Mouse (Mus musculus) forebrain, embryonic 16.5 days (tissue): ENCODE data around the gene Ifnz. TPM values are rescaled to one million over a fixed set of nuclear protein-coding genes. Genes with fewer than 3 reads are reported as not detected.
"Not testable (repeated sequence)": the region's sequence is repeated elsewhere in the genome, so short reads cannot be mapped to it uniquely, and the experiment has no call there.

Source experiments
- ATAC-seq: fragments of 200-750 bp; cut with Nextera tagmentation; 2 replicates; pipeline ENCODE4 v1.8.0; 2017; ENCODE audit warnings: mild to moderate bottlenecking, moderate library complexity
- H3K27ac ChIP-seq: fragments of 300-500 bp; sonication (generic); 2 replicates; pipeline ENCODE4 v1.5.1; 2014; ENCODE audit warnings: low read length, control low read depth
- H3K27me3 ChIP-seq: fragments of 300-500 bp; sonication (generic); replicated peaks from 2 replicates; pipeline ENCODE4 v1.6.1; 2014; ENCODE audit warnings: low read length; ENCODE audit not compliant: control insufficient read depth, insufficient read depth
- H3K36me3 ChIP-seq: fragments of 300-500 bp; sonication (generic); 2 replicates; pipeline ENCODE4 v1.6.1; 2014; ENCODE audit not compliant: control insufficient read depth, insufficient read depth
- H3K4me1 ChIP-seq: fragments of 300-500 bp; sonication (generic); replicated peaks from 2 replicates; pipeline ENCODE4 v1.6.1; 2014; ENCODE audit warnings: low read length; ENCODE audit not compliant: control insufficient read depth, insufficient read depth
- H3K4me2 ChIP-seq: fragments of 300-500 bp; sonication (generic); 2 replicates; pipeline ENCODE4 v1.6.1; 2014; ENCODE audit warnings: mild to moderate bottlenecking, low read length, control low read depth
- H3K4me3 ChIP-seq: fragments of 300-500 bp; sonication (generic); replicated peaks from 2 replicates; pipeline ENCODE4 v1.5.1; 2014; ENCODE audit warnings: mild to moderate bottlenecking, low read length, control low read depth
- H3K9ac ChIP-seq: fragments of 300-500 bp; sonication (generic); replicated peaks from 2 replicates; pipeline ENCODE4 v1.6.1; 2014; ENCODE audit warnings: low read depth, low read length, control low read depth
- H3K9me3 ChIP-seq: fragments of 300-500 bp; sonication (generic); 2 replicates; pipeline ENCODE4 v1.6.1; 2016; ENCODE audit warnings: low read length; ENCODE audit not compliant: control insufficient read depth
- WGBS: fragments of 180-500 bp; shearing (Covaris S2); extraction: QIAGEN DNeasy Blood & Tissue Kit; methylation state at CpG from one replicate; pipeline ENCODE4 v1.1.7; 2014; 5-methylcytosine and 5-hydroxymethylcytosine counted together
- polyA plus RNA-seq: library from polyadenylated mRNA; unstranded; fragments of >200 nt; fragmentation: Nextera tagmentation; extraction: Ambion mirVana; gene quantifications from 2 replicates; pipeline ENCODE4 v1.2.1, GENCODE M21; 2015

Ifnz gene
- polyA plus RNA-seq, 1 experiment from 2014 or later, result not detected

DNA sequence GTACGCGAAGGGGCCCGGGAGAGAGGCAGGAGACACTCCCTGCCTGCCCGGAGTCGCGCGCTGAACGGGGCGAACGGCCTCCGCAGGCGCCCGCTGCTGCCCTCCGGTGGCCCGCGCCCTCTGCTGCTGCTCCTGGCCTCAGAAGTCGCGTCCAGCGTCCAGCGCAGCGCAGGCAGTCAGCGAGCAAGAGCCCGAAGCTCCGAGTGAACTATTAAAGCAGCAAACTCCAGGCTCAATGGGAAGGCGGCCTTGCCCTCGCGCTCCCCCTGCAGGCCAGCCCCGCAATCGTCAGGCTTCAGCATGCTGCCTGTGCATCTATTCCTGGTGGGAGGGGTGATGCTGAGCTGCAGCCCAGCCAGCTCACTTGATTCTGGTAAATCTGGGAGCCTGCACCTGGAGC lies 21.0 kb downstream of the Ifnz start, which contains the start of gene Gm13287:
Gm13287 (plus strand) TSS at position 301 of the 400 bp plus-strand sequence.
- H3K4me1 ChIP-seq, H3K36me3 ChIP-seq, H3K27me3 ChIP-seq, ATAC-seq, H3K4me3 ChIP-seq, H3K27ac ChIP-seq, H3K4me2 ChIP-seq, H3K9me3 ChIP-seq, H3K9ac ChIP-seq: not testable (repeated sequence)
- WGBS, result no CpG with 5 or more reads among the region's 29 CpGs

DNA sequence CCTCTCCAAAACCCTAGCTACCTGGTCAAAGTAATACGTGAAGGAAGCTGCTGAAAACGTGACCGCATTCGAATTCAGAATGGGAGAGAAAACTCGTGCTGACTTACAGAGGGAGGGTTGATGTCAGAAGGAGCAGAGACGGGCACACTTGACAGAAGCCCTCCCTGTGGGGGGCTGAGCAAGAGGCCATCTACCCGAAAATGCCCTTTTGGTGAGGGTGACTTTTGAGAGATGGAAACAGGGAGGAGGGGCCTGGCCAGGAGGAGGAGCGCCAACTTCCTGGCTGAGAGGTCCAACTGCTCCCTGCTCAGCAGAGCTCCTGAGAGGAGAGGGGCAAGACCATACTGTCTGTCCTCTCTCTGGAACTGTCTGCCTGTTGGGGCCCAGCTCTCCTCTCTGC lies 23.3 kb downstream of the Ifnz start, which contains the start of gene Gm13288:
Gm13288 (plus strand) TSS at position 301 of the 400 bp plus-strand sequence.
- not testable (repeated sequence) for H3K9me3 ChIP-seq, H3K4me1 ChIP-seq, H3K27ac ChIP-seq, ATAC-seq, H3K36me3 ChIP-seq, H3K27me3 ChIP-seq, H3K9ac ChIP-seq
- Histone ChIP-seq H3K4me3 (0 out of 2 replicates have a peak within 1 kb of the TSS, but pooled peaks have one; percentile 20), H3K4me2 (peak within 1 kb of the TSS; percentile 31; the same call in 1 of the 2 replicates)
- WGBS, result no CpG with 5 or more reads among the region's 8 CpGs

DNA sequence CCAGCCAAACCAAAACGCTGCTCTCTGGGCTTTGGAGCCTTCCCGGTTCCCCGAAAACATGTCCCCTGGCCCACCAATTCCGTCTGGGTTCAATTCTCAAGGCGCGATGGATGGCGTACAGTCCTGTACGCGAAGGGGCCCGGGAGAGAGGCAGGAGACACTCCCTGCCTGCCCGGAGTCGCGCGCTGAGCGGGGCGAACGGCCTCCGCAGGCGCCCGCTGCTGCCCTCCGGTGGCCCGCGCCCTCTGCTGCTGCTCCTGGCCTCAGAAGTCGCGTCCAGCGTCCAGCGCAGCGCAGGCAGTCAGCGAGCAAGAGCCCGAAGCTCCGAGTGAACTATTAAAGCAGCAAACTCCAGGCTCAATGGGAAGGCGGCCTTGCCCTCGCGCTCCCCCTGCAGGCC lies 23.8 kb downstream of the Ifnz start:
- Histone ChIP-seq H3K4me3 (0 out of 2 replicates have a peak overlapping the region, but pooled peaks have one; percentile 20), H3K4me2 (peak overlapping the region; percentile 31; the same call in 1 of the 2 replicates)
- H3K4me1 ChIP-seq, H3K27me3 ChIP-seq, H3K9ac ChIP-seq, ATAC-seq, H3K36me3 ChIP-seq, H3K27ac ChIP-seq, H3K9me3 ChIP-seq: not testable (repeated sequence)
- WGBS, result 0% methylated on average over 12 of the region's 34 CpGs

DNA sequence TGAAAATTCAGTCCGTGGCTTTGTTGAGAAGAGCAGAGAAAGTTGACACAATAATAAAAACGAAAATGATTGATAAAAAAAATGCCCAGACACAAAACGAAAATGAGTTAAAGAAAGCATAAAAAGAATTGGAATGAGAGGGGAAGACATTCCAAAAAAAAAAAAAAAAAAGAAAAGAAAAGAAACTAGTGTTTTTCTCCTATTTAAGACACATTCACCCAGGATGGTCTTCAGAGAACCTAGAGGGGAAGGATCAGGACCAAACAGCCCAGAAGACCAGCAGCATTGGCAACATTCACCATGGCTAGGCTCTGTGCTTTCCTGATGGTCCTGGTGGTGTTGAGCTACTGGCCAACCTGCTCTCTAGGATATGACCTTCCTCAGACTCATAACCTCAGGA lies 34.0 kb downstream of the Ifnz start, which contains the start of gene Ifna7:
Ifna7 (plus strand) TSS at position 301 of the 400 bp plus-strand sequence.
- H3K4me1 ChIP-seq, result no peaks in the 10 kb centered on the region

DNA sequence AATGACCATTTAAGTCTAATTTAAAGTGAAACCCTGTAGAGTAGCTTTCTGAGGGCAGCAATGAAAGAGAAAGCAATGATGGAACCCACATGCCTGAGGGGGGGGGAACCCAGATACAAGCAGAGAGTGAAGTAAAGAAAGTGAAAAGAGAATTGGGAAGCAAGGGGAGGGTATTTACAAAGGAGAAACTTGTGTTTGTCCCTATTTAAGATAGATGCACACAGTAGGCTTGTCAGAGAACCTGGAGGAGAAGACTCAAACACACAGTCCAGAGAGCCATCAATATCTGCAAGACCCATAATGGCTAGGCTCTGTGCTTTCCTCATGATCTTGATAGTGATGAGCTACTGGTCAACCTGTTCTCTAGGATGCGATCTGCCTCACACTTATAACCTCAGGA lies 37.7 kb downstream of the Ifnz start, which contains the start of gene Ifna11:
Ifna11 (plus strand) TSS at position 301 of the 400 bp plus-strand sequence.
- ATAC-seq, result no peak
- H3K9ac ChIP-seq, result no peak within 1 kb of the TSS
- H3K4me1 ChIP-seq, result no peaks in the 10 kb centered on the region
- H3K4me2 ChIP-seq, result no peak within 1 kb of the TSS
- H3K4me3 ChIP-seq, result no peak within 1 kb of the TSS
- H3K9me3 ChIP-seq, result no peaks in the 10 kb centered on the region
- H3K27ac ChIP-seq, result no peak within 1 kb of the TSS
- no peaks in the 10 kb centered on the region for H3K27me3 ChIP-seq
- no peaks in the 10 kb centered on the region for H3K36me3 ChIP-seq
- WGBS, result 86% methylated on average over 1 of the region's 1 CpGs

More for the DNA sequence above, 34.0 kb downstream of the Ifnz start, which contains the start of gene Ifna7:
- no peaks in the 10 kb centered on the region for H3K27me3 ChIP-seq
- H3K4me3 ChIP-seq, result no peak within 1 kb of the TSS
- 73% methylated on average over 3 of the region's 3 CpGs for WGBS
- no peak within 1 kb of the TSS for H3K4me2 ChIP-seq
- no peak for ATAC-seq
- no peak within 1 kb of the TSS for H3K9ac ChIP-seq
- H3K36me3 ChIP-seq, result no peaks in the 10 kb centered on the region
- H3K9me3 ChIP-seq, result no peaks in the 10 kb centered on the region
- no peak within 1 kb of the TSS for H3K27ac ChIP-seq

DNA sequence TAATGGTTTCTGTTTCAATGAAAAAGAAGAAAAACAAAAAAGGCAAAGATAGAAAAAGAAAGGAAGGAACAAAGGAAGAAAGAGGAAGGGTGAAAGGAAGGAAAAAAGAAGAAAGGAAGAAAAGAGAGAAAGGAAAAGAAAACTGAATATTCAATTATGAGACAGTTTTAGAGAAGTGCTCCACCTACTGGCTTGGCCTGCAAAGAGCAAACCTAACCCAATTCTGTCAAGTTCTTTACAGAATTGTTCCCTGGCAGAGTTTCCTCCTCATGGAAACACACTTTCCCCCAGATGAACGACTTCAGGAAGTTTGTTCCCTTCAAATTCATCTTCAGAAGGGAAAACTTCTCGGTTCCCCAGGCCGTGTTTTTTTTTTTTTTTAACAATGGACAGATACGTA lies 41.1 kb downstream of the Ifnz start:
- Histone ChIP-seq H3K36me3 (no peaks in the 10 kb centered on the region), H3K4me3 (no peak overlapping the region), H3K9ac (no peak overlapping the region), H3K9me3 (no peaks in the 10 kb centered on the region), H3K4me1 (no peaks in the 10 kb centered on the region), H3K4me2 (no peak overlapping the region), H3K27me3 (no peaks in the 10 kb centered on the region), H3K27ac (no peak overlapping the region)
- no peak for ATAC-seq
- 23% methylated on average over 4 of the region's 4 CpGs for WGBS

DNA sequence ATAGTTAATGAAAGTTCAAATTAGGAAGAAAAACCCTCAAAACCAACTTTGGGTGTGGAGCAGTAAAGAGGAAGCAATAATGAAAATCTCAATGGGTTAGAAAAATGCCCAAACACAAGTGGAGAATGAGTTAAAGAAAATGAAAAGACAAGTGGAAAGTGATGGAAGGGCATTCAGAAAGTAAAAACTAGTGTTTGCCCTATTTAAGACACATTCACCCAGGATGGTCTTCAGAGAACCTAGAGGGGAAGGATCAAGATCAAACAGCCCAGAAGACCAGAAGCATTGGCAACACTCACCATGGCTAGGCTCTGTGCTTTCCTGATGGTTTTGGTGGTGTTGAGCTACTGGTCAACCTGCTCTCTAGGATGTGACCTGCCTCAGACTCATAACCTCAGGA lies 45.2 kb downstream of the Ifnz start, which contains the start of gene Ifna6:
Ifna6 (plus strand) TSS at position 301 of the 400 bp plus-strand sequence.
- H3K4me3 ChIP-seq, H3K9me3 ChIP-seq, H3K9ac ChIP-seq, ATAC-seq, H3K36me3 ChIP-seq, H3K4me1 ChIP-seq, H3K27me3 ChIP-seq, H3K4me2 ChIP-seq, H3K27ac ChIP-seq: not testable (repeated sequence)

DNA sequence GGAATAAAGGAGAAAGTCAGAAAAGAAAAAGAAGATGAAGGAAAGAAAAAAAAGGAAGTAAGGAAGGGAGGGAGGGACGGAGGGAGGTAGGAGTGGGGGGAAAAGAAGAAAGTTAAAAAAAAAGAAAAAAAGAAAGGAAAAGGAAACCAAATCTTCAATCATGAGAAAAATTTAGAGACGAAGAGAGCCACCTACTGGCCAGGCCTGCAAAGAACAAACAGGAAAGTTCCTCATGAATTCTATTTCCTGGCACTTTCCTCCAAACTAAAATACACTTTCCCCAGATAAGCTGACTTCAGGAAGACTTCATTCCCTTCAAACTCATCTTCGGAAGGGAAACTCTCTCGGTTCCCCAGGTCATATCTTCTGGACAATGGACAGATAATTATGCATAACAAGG lies 48.6 kb downstream of the Ifnz start:
- no peak overlapping the region for H3K27ac ChIP-seq
- no peak for ATAC-seq
- no peaks in the 10 kb centered on the region for H3K27me3 ChIP-seq
- H3K4me3 ChIP-seq, result no peak overlapping the region
- H3K4me1 ChIP-seq, result no peaks in the 10 kb centered on the region
- WGBS, result 29% methylated on average over 4 of the region's 4 CpGs
- no peaks in the 10 kb centered on the region for H3K9me3 ChIP-seq
- no peak overlapping the region for H3K4me2 ChIP-seq
- no peaks in the 10 kb centered on the region for H3K36me3 ChIP-seq
- H3K9ac ChIP-seq, result no peak overlapping the region
